Mouse (Mus musculus) intestine, embryonic 14.5 days (tissue): ENCODE results near the gene Gm44503. TPM values are rescaled to one million over a fixed set of nuclear protein-coding genes. Genes with fewer than 3 reads are reported as not detected.

Experiments used
- ATAC-seq: fragments of 200-750 bp; cut with Nextera tagmentation; replicated peaks from 2 replicates; pipeline ENCODE4 v1.8.0; 2017; ENCODE audit warnings: low read depth, moderate number of reproducible peaks, moderate TSS enrichment, moderate library complexity; ENCODE audit not compliant: low FRiP score, low TSS enrichment
- DNase-seq: peaks from one replicate; pipeline ENCODE4 v3.0.0-alpha.2; 2018; ENCODE audit warnings: low spot score
- H3K27ac ChIP-seq: fragments of 300-500 bp; sonication (generic); 2 replicates; pipeline ENCODE4 v1.5.1; 2014; ENCODE audit warnings: low read depth, mild to moderate bottlenecking, control low read depth
- H3K27me3 ChIP-seq: fragments of 300-500 bp; sonication (generic); replicated peaks from 2 replicates; pipeline ENCODE4 v1.6.1; 2014; ENCODE audit warnings: low read length, control low read depth; ENCODE audit not compliant: control insufficient read depth, insufficient read depth
- H3K36me3 ChIP-seq: fragments of 300-500 bp; sonication (generic); 2 replicates; pipeline ENCODE4 v1.6.1; 2014; ENCODE audit warnings: low read length, control low read depth; ENCODE audit not compliant: control insufficient read depth, insufficient read depth
- H3K4me1 ChIP-seq: fragments of 300-500 bp; sonication (generic); replicated peaks from 2 replicates; pipeline ENCODE4 v1.6.1; 2014; ENCODE audit warnings: low read length, control low read depth, mixed read lengths; ENCODE audit not compliant: control insufficient read depth, insufficient read depth
- H3K4me2 ChIP-seq: fragments of 300-500 bp; sonication (generic); 2 replicates; pipeline ENCODE4 v1.6.1; 2014; ENCODE audit warnings: low read length
- H3K4me3 ChIP-seq: fragments of 300-500 bp; sonication (generic); 2 replicates; pipeline ENCODE4 v1.5.1; 2014; ENCODE audit warnings: low read depth, low read length, control low read depth, mixed read lengths
- H3K9ac ChIP-seq: fragments of 300-500 bp; sonication (generic); 2 replicates; pipeline ENCODE4 v1.6.1; 2014; ENCODE audit warnings: mild to moderate bottlenecking, low read length
- H3K9me3 ChIP-seq: fragments of 300-500 bp; sonication (generic); 2 replicates; pipeline ENCODE4 v1.6.1; 2016; ENCODE audit warnings: low read length, control low read depth; ENCODE audit not compliant: control insufficient read depth
- WGBS: fragments of 180-500 bp; shearing (Covaris S2); extraction: QIAGEN DNeasy Blood & Tissue Kit; methylation state at CpG from one replicate; pipeline ENCODE4 v1.1.7; 2014; 5-methylcytosine and 5-hydroxymethylcytosine counted together
- polyA plus RNA-seq: library from polyadenylated mRNA; unstranded; fragments of >200 nt; fragmentation: Nextera tagmentation; extraction: Ambion mirVana; gene quantifications from 2 replicates; pipeline ENCODE4 v1.2.1, GENCODE M21; 2014

Gm44503 gene
- polyA plus RNA-seq, 1 experiment from 2014 or later, result not detected

DNA sequence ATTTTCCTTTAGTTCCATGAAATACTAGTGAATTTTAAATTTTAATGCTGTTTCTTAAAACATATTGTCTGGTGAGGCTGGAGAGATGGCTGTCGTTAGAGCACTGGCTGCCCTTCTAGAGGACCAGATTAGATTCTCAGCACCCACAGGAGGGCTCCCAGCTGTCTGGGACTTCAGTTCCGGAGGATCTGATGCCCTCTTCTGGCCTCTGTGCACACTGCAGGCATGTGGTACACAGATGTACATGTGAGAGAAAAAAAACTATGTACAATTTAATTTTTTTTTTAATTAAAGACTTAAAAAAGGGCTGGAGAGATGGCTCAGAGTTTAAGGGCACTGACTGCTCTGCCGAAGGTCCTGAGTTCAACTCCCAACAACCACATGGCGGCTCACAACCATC lies 23.3 kb upstream of the Gm44503 start:
- H3K4me3 ChIP-seq, result no peak overlapping the region
- no peak for ATAC-seq
- DNase-seq, result no peak
- no peaks in the 10 kb centered on the region for H3K9me3 ChIP-seq
- H3K4me1 ChIP-seq, result no peaks in the 10 kb centered on the region
- H3K9ac ChIP-seq, result no peak overlapping the region
- no peaks in the 10 kb centered on the region for H3K27me3 ChIP-seq
- H3K27ac ChIP-seq, result no peak overlapping the region
- no peak overlapping the region for H3K4me2 ChIP-seq
- no peaks in the 10 kb centered on the region for H3K36me3 ChIP-seq
- WGBS, result 86% methylated on average over 4 of the region's 4 CpGs

DNA sequence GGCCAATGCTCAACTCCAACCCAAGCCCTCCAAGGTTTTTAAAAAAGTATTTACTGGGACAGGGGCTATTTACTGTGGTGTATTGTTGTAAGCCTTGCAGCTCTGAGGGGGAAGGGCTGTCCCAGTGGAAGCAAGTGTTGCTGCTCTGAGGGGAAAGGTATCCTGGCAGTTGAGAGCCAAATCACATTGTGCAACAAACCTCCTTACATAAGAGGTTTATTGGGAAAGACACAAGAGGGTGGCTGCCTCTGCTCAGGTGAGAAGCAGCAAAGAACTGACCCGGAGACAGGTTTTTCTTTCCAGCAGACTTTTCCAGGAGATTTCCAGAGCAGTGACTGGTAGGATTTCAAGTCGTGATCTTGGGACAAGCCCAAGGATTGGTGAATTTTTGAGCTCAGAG lies 22.4 kb upstream of the Gm44503 start:
- Histone ChIP-seq H3K9me3 (no peaks in the 10 kb centered on the region), H3K4me2 (no peak overlapping the region), H3K27ac (no peak overlapping the region), H3K4me3 (no peak overlapping the region), H3K27me3 (no peaks in the 10 kb centered on the region), H3K36me3 (no peaks in the 10 kb centered on the region), H3K4me1 (no peaks in the 10 kb centered on the region), H3K9ac (no peak overlapping the region)
- ATAC-seq (no peak), DNase-seq (no peak)
- 82% methylated on average over 2 of the region's 2 CpGs for WGBS

DNA sequence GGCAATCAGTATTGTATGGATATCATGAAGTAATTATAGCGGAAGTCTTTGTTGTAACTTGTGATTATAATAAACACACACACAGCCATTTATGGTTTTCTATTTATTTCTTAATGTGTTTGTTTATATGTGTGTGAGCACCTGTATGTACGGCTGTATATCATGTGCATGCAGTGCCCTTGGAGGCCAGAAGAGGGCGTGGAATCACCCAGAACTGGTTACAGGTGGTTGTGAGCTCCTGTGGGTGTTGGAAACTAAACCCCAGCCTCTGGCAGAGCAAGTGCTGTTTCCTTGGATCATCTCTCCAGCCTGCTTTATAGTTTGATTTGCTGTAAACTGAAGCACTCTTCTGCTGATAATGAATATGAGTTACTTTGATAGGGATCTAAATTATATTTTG lies 15.2 kb upstream of the Gm44503 start:
- WGBS, result 59% methylated on average over 3 of the region's 3 CpGs
- Histone ChIP-seq H3K27me3 (no peaks in the 10 kb centered on the region), H3K4me3 (no peak overlapping the region), H3K4me1 (no peaks in the 10 kb centered on the region), H3K27ac (no peak overlapping the region), H3K4me2 (no peak overlapping the region), H3K9me3 (no peaks in the 10 kb centered on the region), H3K9ac (no peak overlapping the region), H3K36me3 (peaks cover 25% of the 10 kb centered on the region)
- no peak for ATAC-seq
- no peak for DNase-seq

DNA sequence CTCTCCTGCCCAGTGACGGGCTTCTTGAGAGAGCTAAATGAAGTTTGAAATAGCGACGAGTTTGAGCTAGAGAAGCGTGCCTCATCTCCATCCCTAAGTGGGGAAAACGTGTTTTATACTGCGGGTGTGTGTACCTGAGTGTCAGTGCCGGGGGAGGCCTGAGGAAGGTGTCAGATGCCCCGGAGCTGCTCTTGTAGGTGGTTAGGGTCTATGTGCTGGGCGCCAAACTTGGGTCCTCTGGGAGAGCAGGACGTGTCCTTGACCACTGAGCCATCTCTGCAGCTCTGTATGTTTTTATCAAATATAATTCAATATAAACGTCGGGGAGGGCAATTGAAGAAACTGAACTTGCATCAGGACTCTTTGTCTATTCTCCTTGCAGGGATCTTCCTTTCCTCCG lies 14.4 kb upstream of the Gm44503 start:
- H3K27ac ChIP-seq, result no peak overlapping the region
- peaks cover 25% of the 10 kb centered on the region for H3K36me3 ChIP-seq
- WGBS, result 93% methylated on average over 13 of the region's 13 CpGs
- no peaks in the 10 kb centered on the region for H3K9me3 ChIP-seq
- H3K9ac ChIP-seq, result no peak overlapping the region
- no peaks in the 10 kb centered on the region for H3K27me3 ChIP-seq
- H3K4me2 ChIP-seq, result no peak overlapping the region
- H3K4me3 ChIP-seq, result no peak overlapping the region
- no peak for DNase-seq
- ATAC-seq, result no peak
- no peaks in the 10 kb centered on the region for H3K4me1 ChIP-seq

DNA sequence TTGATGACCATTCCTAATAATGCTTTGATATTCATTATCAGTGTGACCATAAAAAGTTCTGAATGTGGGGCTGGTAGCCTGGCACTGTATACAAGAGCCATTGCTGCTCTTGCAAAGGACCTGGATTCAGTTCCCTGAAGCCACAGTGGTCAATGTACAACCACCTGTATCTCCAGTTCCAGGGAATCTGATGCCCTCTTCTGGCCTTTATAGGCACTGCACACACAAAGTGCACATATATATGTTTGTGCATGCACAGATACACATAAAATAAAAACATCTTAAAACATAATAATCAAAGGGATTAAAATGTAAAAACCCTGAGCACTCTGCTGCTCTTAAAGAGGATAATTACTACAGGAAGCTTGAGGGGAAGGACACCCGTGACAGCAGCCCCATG lies 11.6 kb upstream of the Gm44503 start:
- no peaks in the 10 kb centered on the region for H3K27me3 ChIP-seq
- H3K4me3 ChIP-seq, result no peak overlapping the region
- peaks cover 25% of the 10 kb centered on the region for H3K36me3 ChIP-seq
- H3K9me3 ChIP-seq, result no peaks in the 10 kb centered on the region
- DNase-seq (no peak), ATAC-seq (no peak)
- H3K4me2 ChIP-seq, result no peak overlapping the region
- H3K27ac ChIP-seq, result no peak overlapping the region
- H3K4me1 ChIP-seq, result no peaks in the 10 kb centered on the region
- 96% methylated on average over 1 of the region's 1 CpGs for WGBS
- H3K9ac ChIP-seq, result no peak overlapping the region

DNA sequence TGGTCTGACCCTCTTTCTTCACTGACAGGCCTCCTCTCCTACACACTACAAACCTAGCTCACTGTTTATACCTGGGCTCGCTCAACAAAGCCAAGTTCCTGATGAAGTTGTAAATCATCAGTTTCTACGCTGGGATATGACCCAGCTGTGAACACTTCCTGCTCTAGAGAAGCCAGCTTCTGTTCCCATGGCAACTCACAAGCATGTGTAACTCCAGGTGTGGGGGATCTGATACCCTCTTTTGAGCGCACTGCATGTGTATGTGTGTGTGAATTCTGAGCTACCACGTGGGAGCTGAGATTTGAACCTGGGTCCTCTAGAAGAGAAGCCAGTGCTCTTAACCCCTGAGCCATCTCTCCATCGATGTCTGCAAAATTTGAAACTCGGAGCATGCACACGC lies 9.1 kb upstream of the Gm44503 start:
- Histone ChIP-seq H3K4me2 (no peak overlapping the region), H3K27me3 (no peaks in the 10 kb centered on the region), H3K4me1 (no peaks in the 10 kb centered on the region), H3K4me3 (no peak overlapping the region), H3K36me3 (peaks cover 25% of the 10 kb centered on the region), H3K27ac (no peak overlapping the region), H3K9me3 (no peaks in the 10 kb centered on the region), H3K9ac (no peak overlapping the region)
- DNase-seq (no peak), ATAC-seq (peak; percentile 84)
- 51% methylated on average over 7 of the region's 7 CpGs for WGBS

DNA sequence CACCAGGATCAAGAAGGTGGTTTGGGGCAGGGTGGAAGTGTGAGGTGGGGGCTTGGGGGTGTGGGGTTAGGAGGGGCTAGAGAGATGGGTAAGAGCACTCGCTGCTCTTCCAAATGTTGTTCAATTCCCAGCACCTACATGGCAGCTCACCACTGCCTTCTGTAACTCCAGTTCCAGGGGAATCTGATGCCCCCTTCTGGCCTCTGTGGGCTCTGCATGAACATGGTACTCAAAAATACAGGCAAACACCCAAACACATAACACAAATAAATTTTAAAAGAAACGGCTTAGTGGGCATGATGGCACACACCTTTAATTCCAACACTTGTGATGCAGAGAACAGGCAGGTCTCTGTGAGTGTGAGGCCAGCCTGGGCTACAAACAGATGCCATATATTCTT lies 3.9 kb upstream of the Gm44503 start:
- no peaks in the 10 kb centered on the region for H3K36me3 ChIP-seq
- no peak overlapping the region for H3K9ac ChIP-seq
- no peaks in the 10 kb centered on the region for H3K9me3 ChIP-seq
- DNase-seq, result no peak
- no peak overlapping the region for H3K27ac ChIP-seq
- ATAC-seq, result no peak
- H3K4me2 ChIP-seq, result no peak overlapping the region
- 0 out of 2 replicates have a peak, but pooled peaks cover 3% of the 10 kb centered on the region for H3K4me1 ChIP-seq
- WGBS, result 44% methylated on average over 2 of the region's 2 CpGs
- no peaks in the 10 kb centered on the region for H3K27me3 ChIP-seq
- no peak overlapping the region for H3K4me3 ChIP-seq

DNA sequence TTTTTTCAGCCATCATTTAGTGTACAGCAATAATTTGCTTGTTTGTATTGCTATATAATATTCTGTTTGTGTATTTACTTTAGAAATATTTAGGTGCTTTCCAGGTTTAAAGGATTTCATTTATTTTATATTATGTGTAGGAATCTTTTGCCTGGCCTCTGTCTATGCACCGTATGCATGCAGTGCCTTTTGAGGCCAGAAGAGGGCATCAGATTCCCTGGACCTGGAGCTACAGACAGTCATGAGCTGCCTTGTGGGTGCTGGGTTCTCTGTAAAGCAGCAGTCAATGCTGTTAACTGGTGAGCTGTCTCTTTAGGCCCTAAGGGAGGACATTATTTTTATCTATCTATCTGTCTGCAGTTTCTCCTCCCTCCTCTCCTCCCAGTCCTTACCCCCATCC lies 3.1 kb upstream of the Gm44503 start:
- Histone ChIP-seq H3K4me2 (no peak overlapping the region), H3K9me3 (no peaks in the 10 kb centered on the region), H3K9ac (no peak overlapping the region), H3K36me3 (no peaks in the 10 kb centered on the region), H3K4me3 (no peak overlapping the region), H3K4me1 (0 out of 2 replicates have a peak, but pooled peaks cover 3% of the 10 kb centered on the region), H3K27me3 (no peaks in the 10 kb centered on the region), H3K27ac (no peak overlapping the region)
- DNase-seq (peak; percentile 62), ATAC-seq (no peak)
- WGBS, result 8% methylated on average over 1 of the region's 1 CpGs

DNA sequence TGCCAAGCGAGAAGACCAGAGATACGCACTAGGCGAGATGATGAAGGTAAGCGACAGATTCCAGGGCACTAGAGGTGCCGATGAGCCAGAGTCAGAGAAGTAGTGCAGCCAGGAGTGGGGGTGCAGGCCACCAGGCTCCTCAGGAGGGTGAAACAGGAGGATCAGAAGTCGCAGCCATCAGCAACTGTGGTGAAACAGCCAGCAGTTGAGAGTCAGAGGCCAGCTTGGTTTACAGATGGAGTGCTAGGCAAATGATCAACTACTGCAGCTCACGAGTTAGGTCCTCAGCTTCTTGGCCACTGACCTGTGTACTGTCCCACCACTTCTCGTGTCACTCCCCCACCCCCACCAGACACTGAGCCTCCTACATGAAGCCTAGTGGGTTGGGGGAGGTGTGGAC lies 2.7 kb downstream of the Gm44503 start:
- Histone ChIP-seq H3K4me2 (no peak overlapping the region), H3K4me3 (no peak overlapping the region), H3K4me1 (0 out of 2 replicates have a peak, but pooled peaks cover 3% of the 10 kb centered on the region), H3K9me3 (no peaks in the 10 kb centered on the region), H3K9ac (no peak overlapping the region), H3K27me3 (no peaks in the 10 kb centered on the region), H3K27ac (no peak overlapping the region), H3K36me3 (no peaks in the 10 kb centered on the region)
- ATAC-seq, result no peak
- DNase-seq, result no peak
- WGBS, result 70% methylated on average over 8 of the region's 8 CpGs
